ENCODE assay signal across 8 mouse cellular contexts in the genomic region with DNA sequence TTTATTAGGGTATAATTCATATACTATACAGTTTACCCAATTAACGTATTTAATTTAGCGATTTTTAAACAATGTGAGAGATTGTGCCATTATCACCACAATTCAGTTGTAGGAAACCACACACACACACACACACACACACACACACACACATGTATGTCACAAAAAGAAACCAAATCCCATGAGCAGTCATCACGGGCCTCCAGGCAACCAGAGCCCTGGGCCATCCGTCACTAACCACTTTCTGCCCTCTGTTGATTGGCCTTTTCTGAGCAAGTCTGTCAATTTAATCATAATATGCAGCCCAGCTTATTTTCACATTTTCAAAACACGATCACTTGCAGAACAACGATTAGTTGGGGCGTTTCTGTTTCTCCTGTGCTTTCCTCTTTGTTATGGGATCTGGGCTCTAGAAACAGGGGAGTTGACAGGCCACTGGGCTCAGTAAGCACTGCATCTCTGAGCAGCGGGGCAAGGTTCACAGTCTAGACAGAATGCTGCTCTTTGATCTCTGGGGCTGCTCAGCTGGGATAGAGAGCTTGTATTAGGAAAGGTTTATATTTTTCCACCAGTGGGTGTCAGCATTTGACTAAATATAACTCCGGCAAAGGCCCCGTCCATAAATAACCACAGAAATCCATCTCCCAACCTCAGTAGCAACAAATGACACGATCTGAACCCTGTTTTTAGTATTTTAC. TPM values are rescaled to one million over a fixed set of nuclear protein-coding genes. Genes with fewer than 3 reads are reported as not detected.
DNase-seq lines count a peak whose midpoint lies in the region; ATAC-seq lines count a peak whose summit lies in the region.

No protein-coding gene starts in this region.

- WGBS in forebrain, embryonic 14.5 days: 55% methylated on average over 11 of the region's 11 CpGs
- 44% methylated on average over 11 of the region's 11 CpGs for whole genome bisulfite sequencing in lung, embryonic 15.5 days

- peak; percentile 91 for ATAC-seq in forebrain, embryonic 14.5 days
- ATAC-seq in lung, embryonic 15.5 days (ENCODE audit: borderline replicate concordance, extremely low read depth, low FRiP score, low TSS enrichment): peak; percentile 75; the same call in 1 of the 2 replicates

- no peak overlapping the region for H3K4me3 ChIP-seq in forebrain, embryonic 14.5 days (ENCODE audit: low read depth, low read length)
- H3K4me3 ChIP-seq in lung, embryonic 15.5 days: no peak overlapping the region

- no peak overlapping the region for H3K27ac ChIP-seq in forebrain, embryonic 14.5 days (ENCODE audit: low read depth, low read length)
- H3K27ac ChIP-seq in lung, embryonic 15.5 days: no peak overlapping the region

- no peaks in the 10 kb centered on the region for H3K27me3 ChIP-seq in forebrain, embryonic 14.5 days (replicated peaks; ENCODE audit: control insufficient read depth, insufficient read depth, low read length)
- H3K27me3 ChIP-seq in lung, embryonic 15.5 days: no peaks in the 10 kb centered on the region

- no peak overlapping the region for H3K4me2 ChIP-seq in forebrain, embryonic 14.5 days (ENCODE audit: low read length)
- H3K4me2 ChIP-seq in lung, embryonic 15.5 days: no peak overlapping the region

- no peaks in the 10 kb centered on the region for H3K4me1 ChIP-seq in forebrain, embryonic 14.5 days (ENCODE audit: control insufficient read depth, insufficient read depth, low read length)
- H3K4me1 ChIP-seq in lung, embryonic 15.5 days: peaks cover 9% of the 10 kb centered on the region; the same call in 1 of the 2 replicates

- no peaks in the 10 kb centered on the region for H3K36me3 ChIP-seq in forebrain, embryonic 14.5 days (ENCODE audit: control insufficient read depth, insufficient read depth, low read length)
- no peaks in the 10 kb centered on the region for H3K36me3 ChIP-seq in lung, embryonic 15.5 days

- no peaks in the 10 kb centered on the region for H3K9me3 ChIP-seq in forebrain, embryonic 14.5 days (replicated peaks; ENCODE audit: control insufficient read depth, low read length)
- H3K9me3 ChIP-seq in lung, embryonic 15.5 days: no peaks in the 10 kb centered on the region

- DNase-seq in gastrocnemius, adult 18-20 months (ENCODE audit: low spot score): peak; percentile 63
- no peak for DNase-seq in gastrocnemius, postnatal 25 days
- DNase-seq in MN1 (ENCODE audit: low spot score): peak; percentile 81
- peak; percentile 88 for DNase-seq in forebrain, embryonic 14.5 days (ENCODE audit: low spot score)
- peak; percentile 38 for DNase-seq in kidney, adult 18-20 months
- peak; percentile 37 for DNase-seq in skeletal muscle tissue, adult 2 months (ENCODE audit: low read depth, low spot score)
- no peak for DNase-seq in urinary bladder, postnatal 10 days (ENCODE audit: low spot score)

- no peak overlapping the region for H3K9ac ChIP-seq in forebrain, embryonic 14.5 days (ENCODE audit: low read length)
- no peak overlapping the region for H3K9ac ChIP-seq in lung, embryonic 15.5 days

RNA-seq across cellular contexts. Expression of gene Arsb, which starts 21.7 kb away (rescaled TPM):
- total RNA-seq in gastrocnemius, adult 18-20 months (2021): 1 to 10 TPM; 2.7 to 3.0 TPM
- 1 to 10 TPM; 3.7 to 4.2 TPM for total RNA-seq in gastrocnemius, postnatal 25 days (2021)
- 10.0 and 12.2 TPM in 2 replicates for polyA plus RNA-seq in forebrain, embryonic 14.5 days (2014; fragmentation: Nextera tagmentation; extraction: Ambion mirVana)
- 13.2 and 14.8 TPM in 2 replicates for polyA plus RNA-seq in lung, embryonic 15.5 days (2015; fragmentation: Nextera tagmentation; extraction: Ambion mirVana)

Comparison
In these comparisons a context has a peak if more than half of its experiments do, and no peak if none do; other contexts are left out.
1. DNase-seq: peak in gastrocnemius, adult 18-20 months (single experiment), MN1 (single experiment), forebrain, embryonic 14.5 days (single experiment), kidney, adult 18-20 months (single experiment) and skeletal muscle tissue, adult 2 months (single experiment); none in gastrocnemius, postnatal 25 days (single experiment) and urinary bladder, postnatal 10 days (single experiment).